Mouse (Mus musculus): ENCODE data around the gene Zcchc14.

The Zcchc14 gene

GRCm38 (mm10) chr8:121585159-121585825, 67.4 kb downstream of the Zcchc14 start:
- DNase-seq (ENCODE audit: low spot score in 2 of 2) = peak; percentile 99 to 100

- DNase-seq (ENCODE audit: low spot score in 2 of 2) = no peak
These were observed 68.0 kb downstream of the Zcchc14 start for GRCm38 (mm10) chr8:121584730-121585129.

GRCm38 (mm10) chr8:121583653-121584052, 69.0 kb downstream of the Zcchc14 start:
- no peak for DNase-seq (ENCODE audit: low spot score in 2 of 2)

GRCm38 (mm10) chr8:121580465-121580864, 72.2 kb downstream of the Zcchc14 start:
- DNase-seq (ENCODE audit: low spot score in 2 of 2) = no peak

GRCm38 (mm10) chr8:121578676-121579451, 73.8 kb downstream of the Zcchc14 start, which contains the start of gene Fbxo31:
Fbxo31 (minus strand) TSS chr8:121578806.
- DNase-seq (ENCODE audit: low spot score in 2 of 2) = peak; percentile 96

- DNase-seq (ENCODE audit: low spot score in 2 of 2) = peak in 1 of 2 experiments; percentile 57
These were observed 74.7 kb downstream of the Zcchc14 start for GRCm38 (mm10) chr8:121577751-121578675.

GRCm38 (mm10) chr8:121575661-121576060, 77.0 kb downstream of the Zcchc14 start:
- DNase-seq (ENCODE audit: low spot score in 2 of 2) = no peak

- DNase-seq (ENCODE audit: low spot score in 2 of 2) = no peak
These were observed 79.4 kb downstream of the Zcchc14 start for GRCm38 (mm10) chr8:121573275-121573674.

GRCm38 (mm10) chr8:121572121-121572520, 80.6 kb downstream of the Zcchc14 start:
- no peak for DNase-seq (ENCODE audit: low spot score in 2 of 2)

- no peak for DNase-seq (ENCODE audit: low spot score in 2 of 2)
These were observed 81.9 kb downstream of the Zcchc14 start for GRCm38 (mm10) chr8:121570801-121571200.

- peak; percentile 29 to 42 for DNase-seq (ENCODE audit: low spot score in 2 of 2)
These were observed 82.4 kb downstream of the Zcchc14 start for GRCm38 (mm10) chr8:121570335-121570734.

GRCm38 (mm10) chr8:121568321-121568720, 84.4 kb downstream of the Zcchc14 start:
- DNase-seq (ENCODE audit: low spot score in 2 of 2) = no peak

- DNase-seq (ENCODE audit: low spot score in 2 of 2) = no peak
These were observed 89.0 kb downstream of the Zcchc14 start for GRCm38 (mm10) chr8:121563701-121564100.

GRCm38 (mm10) chr8:121562941-121563351, 89.8 kb downstream of the Zcchc14 start:
- no peak for DNase-seq (ENCODE audit: low spot score in 2 of 2)

GRCm38 (mm10) chr8:121561636-121562345, 90.9 kb downstream of the Zcchc14 start:
- no peak for DNase-seq (ENCODE audit: low spot score in 2 of 2)

- DNase-seq (ENCODE audit: low spot score in 2 of 2) = no peak
These were observed 92.1 kb downstream of the Zcchc14 start for GRCm38 (mm10) chr8:121560432-121561100.

- no peak for DNase-seq (ENCODE audit: low spot score in 2 of 2)
These were observed 92.9 kb downstream of the Zcchc14 start for GRCm38 (mm10) chr8:121559801-121560200.

GRCm38 (mm10) chr8:121558538-121558937, 94.2 kb downstream of the Zcchc14 start:
- no peak for DNase-seq (ENCODE audit: low spot score in 2 of 2)

GRCm38 (mm10) chr8:121557746-121558145, 95.0 kb downstream of the Zcchc14 start:
- DNase-seq (ENCODE audit: low spot score in 2 of 2) = no peak

GRCm38 (mm10) chr8:121553831-121554475, 98.7 kb downstream of the Zcchc14 start:
- DNase-seq (ENCODE audit: low spot score in 2 of 2) = no peak
